Mouse (Mus musculus) cerebellum, adult 2 months (tissue): ENCODE data around the gene Ugt1a5. TPM values are rescaled to one million over a fixed set of nuclear protein-coding genes. Genes with fewer than 3 reads are reported as not detected.
"Not testable (repeated sequence)": the region's sequence is repeated elsewhere in the genome, so short reads cannot be mapped to it uniquely, and the experiment has no call there.

Experiments
- DNase-seq, 2 experiments: peaks; one replicate each; pipeline ENCODE4 v3.0.0; 2021
- H3K27ac ChIP-seq: fragments of 200-500 bp; 2 replicates; pipeline ENCODE4 v1.5.1; 2012; ENCODE audit warnings: low read length, control low read depth, inconsistent platforms; ENCODE audit not compliant: insufficient read depth
- H3K27me3 ChIP-seq: fragments of 200-500 bp; 2 replicates; pipeline ENCODE4 v1.6.1; 2012; ENCODE audit warnings: inconsistent platforms, mild to moderate bottlenecking, low read length, moderate library complexity; ENCODE audit not compliant: control insufficient read depth, insufficient read depth
- H3K4me1 ChIP-seq: fragments of 200-500 bp; 2 replicates; pipeline ENCODE4 v1.6.1; 2011; ENCODE audit warnings: low read length; ENCODE audit not compliant: control insufficient read depth, insufficient read depth
- H3K4me3 ChIP-seq: fragments of 200-500 bp; replicated peaks from 2 replicates; pipeline ENCODE3; 2011; ENCODE audit warnings: mild to moderate bottlenecking, low read depth, low read length, control low read depth; ENCODE audit not compliant: insufficient read depth
- CTCF ChIP-seq: fragments of 200-500 bp; IDR thresholded peaks from 2 replicates; pipeline ENCODE4 v1.5.1; 2011; ENCODE audit warnings: low read depth, mild to moderate bottlenecking, control low read depth, low read length, moderate library complexity, borderline replicate concordance; ENCODE audit not compliant: insufficient read depth
- POLR2A ChIP-seq: fragments of 200-500 bp; IDR thresholded peaks from 2 replicates; pipeline ENCODE4 v1.6.1; 2011; ENCODE audit warnings: low read length, control low read depth, borderline replicate concordance; ENCODE audit not compliant: insufficient read depth
- WGBS: fragments of 180-500 bp; shearing (Covaris S2); methylation state at CpG from one replicate; pipeline ENCODE4 v1.1.7; 2018; 5-methylcytosine and 5-hydroxymethylcytosine counted together
- polyA plus RNA-seq: library from polyadenylated mRNA; depleted of rRNA; stranded (reverse); fragments of >200 nt; gene quantifications from 2 replicates; pipeline ENCODE4 v1.2.3, GENCODE M21; 2012

Gene Ugt1a5
- polyA plus RNA-seq, 1 experiment, result not detected

- 56% methylated on average over 2 of the region's 2 CpGs for WGBS
- no peaks in the 10 kb centered on the region for H3K27me3 ChIP-seq
- TF ChIP-seq POLR2A, result no peak
- no peak for TF ChIP-seq CTCF
Measured at GRCm38 (mm10) chr1:88136646-88137045, 29.2 kb upstream of the Ugt1a5 start.

GRCm38 (mm10) chr1:88137264-88137663, 28.5 kb upstream of the Ugt1a5 start:
- Histone ChIP-seq H3K4me1 (no peaks in the 10 kb centered on the region), H3K27me3 (no peaks in the 10 kb centered on the region), H3K4me3 (no peak overlapping the region), H3K27ac (no peak overlapping the region)
- DNase-seq, result no peak
- TF ChIP-seq POLR2A (no peak), CTCF (no peak)
- WGBS, result 86% methylated on average over 3 of the region's 3 CpGs

More at GRCm38 (mm10) chr1:88136646-88137045, 29.2 kb upstream of the Ugt1a5 start:
- Histone ChIP-seq H3K27ac (no peak overlapping the region), H3K4me1 (no peaks in the 10 kb centered on the region), H3K4me3 (no peak overlapping the region)
- DNase-seq, result no peak

GRCm38 (mm10) chr1:88138145-88138544, 27.7 kb upstream of the Ugt1a5 start:
- Histone ChIP-seq H3K4me1 (no peaks in the 10 kb centered on the region), H3K4me3 (no peak overlapping the region), H3K27me3 (no peaks in the 10 kb centered on the region), H3K27ac (no peak overlapping the region)
- DNase-seq, result no peak
- WGBS, result 95% methylated on average over 1 of the region's 1 CpGs
- TF ChIP-seq POLR2A (no peak), CTCF (no peak)

GRCm38 (mm10) chr1:88140492-88140891, 25.3 kb upstream of the Ugt1a5 start:
- H3K27me3 ChIP-seq, DNase-seq, H3K27ac ChIP-seq, H3K4me3 ChIP-seq, H3K4me1 ChIP-seq: not testable (repeated sequence)
- WGBS, result 56% methylated on average over 1 of the region's 1 CpGs

GRCm38 (mm10) chr1:88143966-88144675, 21.7 kb upstream of the Ugt1a5 start:
- not testable (repeated sequence) for H3K4me1 ChIP-seq, H3K27ac ChIP-seq, H3K4me3 ChIP-seq, H3K27me3 ChIP-seq
- TF ChIP-seq CTCF, result peak; percentile 60; the same call in 1 of the 2 replicates
- 3% methylated on average over 5 of the region's 5 CpGs for WGBS
- peak; percentile 23 to 50 for DNase-seq

GRCm38 (mm10) chr1:88145278-88145677, 20.5 kb upstream of the Ugt1a5 start:
- not testable (repeated sequence) for H3K27me3 ChIP-seq, H3K4me1 ChIP-seq, DNase-seq, H3K4me3 ChIP-seq, H3K27ac ChIP-seq
- TF ChIP-seq CTCF, result peak; percentile 8; the same call in 1 of the 2 replicates
- WGBS, result 76% methylated on average over 2 of the region's 2 CpGs

GRCm38 (mm10) chr1:88150133-88150532, 15.7 kb upstream of the Ugt1a5 start:
- not testable (repeated sequence) for H3K4me3 ChIP-seq, DNase-seq, H3K27ac ChIP-seq, H3K27me3 ChIP-seq, H3K4me1 ChIP-seq
- TF ChIP-seq CTCF, result peak; percentile 18; the same call in 1 of the 2 replicates
- 72% methylated on average over 2 of the region's 2 CpGs for WGBS

- peak; percentile 36 to 59 for DNase-seq
- 5% methylated on average over 2 of the region's 2 CpGs for WGBS
- Histone ChIP-seq H3K4me1 (peaks cover 4% of the 10 kb centered on the region; the same call in 1 of the 2 replicates), H3K27me3 (no peaks in the 10 kb centered on the region), H3K4me3 (no peak overlapping the region), H3K27ac (peak overlapping the region; percentile 51; the same call in 1 of the 2 replicates)
- TF ChIP-seq CTCF, result no peak
- no peak for TF ChIP-seq POLR2A
Measured at GRCm38 (mm10) chr1:88158430-88158829, 7.4 kb upstream of the Ugt1a5 start.

GRCm38 (mm10) chr1:88172190-88172589, 6.4 kb downstream of the Ugt1a5 start:
- not testable (repeated sequence) for DNase-seq, H3K27ac ChIP-seq, H3K27me3 ChIP-seq, H3K4me1 ChIP-seq, H3K4me3 ChIP-seq
- 83% methylated on average over 6 of the region's 7 CpGs for WGBS
